Mouse (Mus musculus): Measurements from ENCODE around the gene Mrps15. TPM values are rescaled to one million over a fixed set of nuclear protein-coding genes. Genes with fewer than 3 reads are reported as not detected.

The Mrps15 gene
- polyA plus RNA-seq, 1 experiment from 2014 or later, result 140 TPM

GRCm38 (mm10) chr4:126102061-126102841 is 55.5 kb downstream of the Mrps15 start:
- Histone ChIP-seq H3K27me3 (ENCODE audit: control insufficient read depth, insufficient read depth, low read length) (no peaks in the 10 kb centered on the region), H3K4me1 (ENCODE audit: control insufficient read depth, insufficient read depth, low read length) (peaks cover 17% of the 10 kb centered on the region), H3K9ac (ENCODE audit: low read length) (no peak overlapping the region), H3K36me3 (ENCODE audit: control insufficient read depth, insufficient read depth, low read length) (no peaks in the 10 kb centered on the region), H3K4me3 (ENCODE audit: low read depth, low read length) (no peak overlapping the region), H3K9me3 (ENCODE audit: control insufficient read depth, low read length) (no peaks in the 10 kb centered on the region), H3K4me2 (peak overlapping the region; percentile 72; the same call in 1 of the 2 replicates), H3K27ac (ENCODE audit: low read depth, low read length) (no peak overlapping the region)
- ATAC-seq (ENCODE audit: low FRiP score) (no peak), DNase-seq (ENCODE audit: low spot score, missing footprints) (peak; percentile 81)
- WGBS, result 39% methylated on average over 7 of the region's 7 CpGs

DNA sequence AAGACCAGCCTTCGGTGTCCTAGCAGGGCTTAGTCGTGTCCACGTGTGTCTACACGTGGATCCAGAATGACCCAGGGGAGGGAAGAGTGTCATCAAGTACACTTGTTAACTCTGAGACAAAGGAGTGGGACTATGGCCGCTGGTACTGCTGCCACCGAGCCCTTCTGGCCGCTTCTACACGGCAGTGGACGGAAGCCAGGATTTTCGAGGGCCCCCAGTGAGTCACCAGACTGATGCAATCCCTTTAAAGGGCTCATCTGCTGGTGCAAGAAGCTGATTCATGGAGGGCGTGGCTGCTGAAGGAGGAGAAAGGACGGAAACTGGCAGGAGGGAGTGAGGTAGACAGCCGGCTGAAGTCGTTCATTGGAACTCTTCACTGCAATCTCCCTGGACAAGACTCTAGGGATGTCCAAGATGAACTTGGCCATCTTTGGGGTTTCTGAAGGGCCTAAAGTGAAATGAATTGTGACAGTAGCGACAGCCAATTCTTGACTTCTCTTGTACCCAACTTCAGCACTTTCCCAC is 56.4 kb downstream of the Mrps15 start:
- peak; percentile 54; the same call in 1 of the 2 replicates for ATAC-seq (ENCODE audit: low FRiP score)
- Histone ChIP-seq H3K4me2 (peak overlapping the region; percentile 72), H3K27me3 (ENCODE audit: control insufficient read depth, insufficient read depth, low read length) (no peaks in the 10 kb centered on the region), H3K9ac (ENCODE audit: low read length) (peak overlapping the region; percentile 46), H3K27ac (ENCODE audit: low read depth, low read length) (peak overlapping the region; percentile 45), H3K4me3 (ENCODE audit: low read depth, low read length) (peak overlapping the region; percentile 90), H3K9me3 (ENCODE audit: control insufficient read depth, low read length) (no peaks in the 10 kb centered on the region), H3K4me1 (ENCODE audit: control insufficient read depth, insufficient read depth, low read length) (peaks cover 23% of the 10 kb centered on the region), H3K36me3 (ENCODE audit: control insufficient read depth, insufficient read depth, low read length) (no peaks in the 10 kb centered on the region)
- DNase-seq (ENCODE audit: low spot score, missing footprints), result peak; percentile 96
- WGBS, result 2% methylated on average over 15 of the region's 15 CpGs

DNA sequence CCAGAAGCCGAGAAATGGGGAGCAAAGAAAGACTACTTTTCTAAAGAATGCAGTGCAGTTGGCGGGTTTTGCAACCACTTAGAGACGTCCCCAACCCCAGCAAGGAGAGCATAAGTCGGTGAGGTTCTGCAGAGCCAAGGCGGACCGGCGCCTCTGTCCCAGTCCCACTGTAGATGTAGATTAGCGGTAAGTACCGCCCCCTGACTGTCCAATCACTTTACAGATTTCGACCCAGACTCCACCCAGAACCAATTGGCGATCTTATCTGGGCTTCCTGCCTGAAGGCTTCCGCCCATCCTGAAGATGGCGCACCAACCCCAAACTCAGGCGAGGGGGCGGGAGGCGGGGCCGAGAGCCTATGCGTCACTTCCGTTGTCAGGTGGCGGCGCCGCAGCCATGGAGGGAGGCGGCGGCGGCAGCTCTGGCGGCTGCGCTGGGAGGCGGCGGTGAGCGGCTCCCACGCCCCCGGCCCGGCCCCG is 56.9 kb downstream of the Mrps15 start, which contains the start of gene Stk40:
Gene Stk40 (plus strand): TSS at position 368 of the 479 bp plus-strand sequence.
- Histone ChIP-seq H3K9ac (ENCODE audit: low read length) (peak within 1 kb of the TSS; percentile 75), H3K9me3 (ENCODE audit: control insufficient read depth, low read length) (no peaks in the 10 kb centered on the region), H3K36me3 (ENCODE audit: control insufficient read depth, insufficient read depth, low read length) (no peaks in the 10 kb centered on the region), H3K4me3 (ENCODE audit: low read depth, low read length) (peak within 1 kb of the TSS; percentile 90), H3K27me3 (ENCODE audit: control insufficient read depth, insufficient read depth, low read length) (no peaks in the 10 kb centered on the region), H3K4me1 (ENCODE audit: control insufficient read depth, insufficient read depth, low read length) (peaks cover 27% of the 10 kb centered on the region), H3K4me2 (peak within 1 kb of the TSS; percentile 97), H3K27ac (ENCODE audit: low read depth, low read length) (peak within 1 kb of the TSS; percentile 45)
- ATAC-seq (ENCODE audit: low FRiP score) (peak; percentile 96), DNase-seq (ENCODE audit: low spot score, missing footprints) (peak; percentile 99)
- 1% methylated on average over 34 of the region's 34 CpGs for WGBS

GRCm38 (mm10) chr4:126104261-126105075 is 57.7 kb downstream of the Mrps15 start:
- Histone ChIP-seq H3K27ac (ENCODE audit: low read depth, low read length) (no peak overlapping the region), H3K9me3 (ENCODE audit: control insufficient read depth, low read length) (no peaks in the 10 kb centered on the region), H3K27me3 (ENCODE audit: control insufficient read depth, insufficient read depth, low read length) (no peaks in the 10 kb centered on the region), H3K4me2 (peak overlapping the region; percentile 97), H3K4me1 (ENCODE audit: control insufficient read depth, insufficient read depth, low read length) (peaks cover 27% of the 10 kb centered on the region), H3K36me3 (ENCODE audit: control insufficient read depth, insufficient read depth, low read length) (no peaks in the 10 kb centered on the region), H3K9ac (ENCODE audit: low read length) (peak overlapping the region; percentile 75), H3K4me3 (ENCODE audit: low read depth, low read length) (peak overlapping the region; percentile 90)
- WGBS, result 3% methylated on average over 34 of the region's 34 CpGs
- DNase-seq (ENCODE audit: low spot score, missing footprints), result peak; percentile 86
- no peak; the same call in 1 of the 2 replicates for ATAC-seq (ENCODE audit: low FRiP score)

Other genes with a start within 250 kb of the Mrps15 start
- gene Csf3r, start 22.4 kb upstream of the Mrps15 start, polyA plus RNA-seq (2014; fragmentation: Nextera tagmentation; extraction: Ambion mirVana), result 0.26 and 0.59 TPM in 2 replicates
- gene Oscp1, start 11.6 kb downstream of the Mrps15 start, polyA plus RNA-seq (2014; fragmentation: Nextera tagmentation; extraction: Ambion mirVana), result 22.5 and 25.9 TPM in 2 replicates
- 40.8 and 45.7 TPM in 2 replicates for gene Lsm10, start 49.7 kb downstream of the Mrps15 start, polyA plus RNA-seq (2014; fragmentation: Nextera tagmentation; extraction: Ambion mirVana)
- gene Stk40, start 57.0 kb downstream of the Mrps15 start, polyA plus RNA-seq (2014; fragmentation: Nextera tagmentation; extraction: Ambion mirVana), result 20.8 and 25.4 TPM in 2 replicates
- gene Eva1b, start 100.8 kb downstream of the Mrps15 start, polyA plus RNA-seq (2014; fragmentation: Nextera tagmentation; extraction: Ambion mirVana), result 22.4 and 24.8 TPM in 2 replicates
- gene Sh3d21, start 116.6 kb downstream of the Mrps15 start, polyA plus RNA-seq (2014; fragmentation: Nextera tagmentation; extraction: Ambion mirVana), result 1.4 TPM in 2 replicates
- gene Thrap3, start 155.8 kb downstream of the Mrps15 start, polyA plus RNA-seq (2014; fragmentation: Nextera tagmentation; extraction: Ambion mirVana), result 192 and 219 TPM in 2 replicates
- 61.8 and 68.7 TPM in 2 replicates for gene Map7d1, start 209.4 kb downstream of the Mrps15 start, polyA plus RNA-seq (2014; fragmentation: Nextera tagmentation; extraction: Ambion mirVana)
- 37.1 and 38.9 TPM in 2 replicates for gene Trappc3, start 215.4 kb downstream of the Mrps15 start, polyA plus RNA-seq (2014; fragmentation: Nextera tagmentation; extraction: Ambion mirVana)
- gene Col8a2, start 239.9 kb downstream of the Mrps15 start, polyA plus RNA-seq (2014; fragmentation: Nextera tagmentation; extraction: Ambion mirVana), result 9.1 and 9.5 TPM in 2 replicates

Measured in midbrain, embryonic 11.5 days (tissue).